Mouse (Mus musculus) heart, postnatal 0 days (tissue): ENCODE data around the gene Tat. TPM values are rescaled to one million over a fixed set of nuclear protein-coding genes. Genes with fewer than 3 reads are reported as not detected.

Experiments
- ATAC-seq: fragments of 200-750 bp; cut with Nextera tagmentation; 2 replicates; pipeline ENCODE4 v1.8.0; 2017; ENCODE audit warnings: low read depth, moderate number of reproducible peaks, moderate library complexity; ENCODE audit not compliant: insufficient read depth
- DNase-seq: peaks from one replicate; pipeline ENCODE4 v3.0.0-alpha.2; 2016; ENCODE audit warnings: low spot score
- H3K27ac ChIP-seq: fragments of 300-500 bp; sonication (generic); 2 replicates; pipeline ENCODE4 v1.5.1; 2014; ENCODE audit warnings: low read depth, mild to moderate bottlenecking
- H3K27me3 ChIP-seq: fragments of 300-500 bp; sonication (generic); 2 replicates; pipeline ENCODE4 v1.6.1; 2014; ENCODE audit warnings: low read length, mixed read lengths; ENCODE audit not compliant: control insufficient read depth, insufficient read depth
- H3K36me3 ChIP-seq: fragments of 300-500 bp; sonication (generic); replicated peaks from 2 replicates; pipeline ENCODE4 v1.6.1; 2014; ENCODE audit warnings: low read length, mixed read lengths; ENCODE audit not compliant: control insufficient read depth, insufficient read depth
- H3K4me1 ChIP-seq: fragments of 300-500 bp; sonication (generic); 2 replicates; pipeline ENCODE4 v1.6.1; 2014; ENCODE audit warnings: antibody characterized with exemption; ENCODE audit not compliant: control insufficient read depth, insufficient read depth
- H3K4me2 ChIP-seq: fragments of 300-500 bp; sonication (generic); 2 replicates; pipeline ENCODE4 v1.6.1; 2014; ENCODE audit warnings: low read depth, mild to moderate bottlenecking, low read length, moderate library complexity
- H3K4me3 ChIP-seq: fragments of 300-500 bp; sonication (generic); 2 replicates; pipeline ENCODE4 v1.5.1; 2014; ENCODE audit warnings: low read depth, low read length
- H3K9ac ChIP-seq: fragments of 300-500 bp; sonication (generic); replicated peaks from 2 replicates; pipeline ENCODE4 v1.6.1; 2014; ENCODE audit warnings: low read depth, low read length, mixed read lengths
- H3K9me3 ChIP-seq: fragments of 300-500 bp; sonication (generic); replicated peaks from 2 replicates; pipeline ENCODE4 v1.6.1; 2016; ENCODE audit warnings: low read length; ENCODE audit not compliant: control insufficient read depth
- CTCF ChIP-seq: IDR thresholded peaks from 2 replicates; pipeline ENCODE4 v1.5.1; 2016; ENCODE audit warnings: antibody characterized with exemption, control low read depth, low read depth
- EP300 ChIP-seq: IDR thresholded peaks from 2 replicates; pipeline ENCODE4 v1.6.1; 2016; ENCODE audit warnings: antibody characterized with exemption, low read depth
- WGBS: fragments of 180-500 bp; shearing (Covaris S2); extraction: QIAGEN DNeasy Blood & Tissue Kit; methylation state at CpG from one replicate; pipeline ENCODE4 v1.1.7; 2014; 5-methylcytosine and 5-hydroxymethylcytosine counted together
- polyA plus RNA-seq: library from polyadenylated mRNA; unstranded; fragments of >200 nt; fragmentation: Nextera tagmentation; extraction: Ambion mirVana; gene quantifications from 2 replicates; pipeline ENCODE4 v1.2.1, GENCODE M21; 2015
- total RNA-seq: library from RNA; depleted of rRNA; stranded (reverse); fragments of >200 nt; gene quantifications from 2 replicates; pipeline ENCODE4 v1.2.3, GENCODE M21; 2014; ENCODE audit warnings: low replicate concordance; rRNA removed

Gene Tat
- total and polyA plus RNA-seq, 2 experiments from 2014 or later: 0.26 to 2.9 TPM

- no peak overlapping the region for H3K4me3 ChIP-seq
- H3K36me3 ChIP-seq: no peaks in the 10 kb centered on the region
- H3K9ac ChIP-seq: no peak overlapping the region
- DNase-seq (peak; percentile 11), ATAC-seq (no peak)
- H3K27me3 ChIP-seq: no peaks in the 10 kb centered on the region
- WGBS: 44% methylated on average over 4 of the region's 4 CpGs
- H3K9me3 ChIP-seq: no peaks in the 10 kb centered on the region
- TF ChIP-seq CTCF (no peak), EP300 (no peak)
- H3K4me1 ChIP-seq: peaks cover 17% of the 10 kb centered on the region; the same call in 1 of the 2 replicates
- H3K27ac ChIP-seq: no peak overlapping the region; the same call in 1 of the 2 replicates
- no peak overlapping the region for H3K4me2 ChIP-seq
These were observed 44.1 kb downstream of the Tat start for GRCm38 (mm10) chr8:110034331-110034730.

- TF ChIP-seq EP300 (no peak), CTCF (no peak)
- no peaks in the 10 kb centered on the region for H3K27me3 ChIP-seq
- no peak overlapping the region for H3K27ac ChIP-seq
- no peaks in the 10 kb centered on the region for H3K36me3 ChIP-seq
- no peak for ATAC-seq
- 31% methylated on average over 2 of the region's 2 CpGs for WGBS
- no peak overlapping the region for H3K9ac ChIP-seq
- H3K4me3 ChIP-seq: no peak overlapping the region
- H3K4me2 ChIP-seq: no peak overlapping the region
- no peaks in the 10 kb centered on the region for H3K9me3 ChIP-seq
- DNase-seq: no peak
- peaks cover 17% of the 10 kb centered on the region; the same call in 1 of the 2 replicates for H3K4me1 ChIP-seq
These were observed 45.9 kb downstream of the Tat start for GRCm38 (mm10) chr8:110036156-110036555.

GRCm38 (mm10) chr8:110039216-110039615, 49.0 kb downstream of the Tat start:
- no peak for ATAC-seq
- Histone ChIP-seq H3K27me3 (no peaks in the 10 kb centered on the region), H3K4me2 (no peak overlapping the region), H3K27ac (no peak overlapping the region), H3K4me3 (no peak overlapping the region), H3K9me3 (no peaks in the 10 kb centered on the region), H3K36me3 (no peaks in the 10 kb centered on the region), H3K9ac (no peak overlapping the region), H3K4me1 (peaks cover 15% of the 10 kb centered on the region; the same call in 1 of the 2 replicates)
- TF ChIP-seq EP300: no peak
- TF ChIP-seq CTCF: no peak
- 47% methylated on average over 7 of the region's 7 CpGs for WGBS
- no peak for DNase-seq

DNA sequence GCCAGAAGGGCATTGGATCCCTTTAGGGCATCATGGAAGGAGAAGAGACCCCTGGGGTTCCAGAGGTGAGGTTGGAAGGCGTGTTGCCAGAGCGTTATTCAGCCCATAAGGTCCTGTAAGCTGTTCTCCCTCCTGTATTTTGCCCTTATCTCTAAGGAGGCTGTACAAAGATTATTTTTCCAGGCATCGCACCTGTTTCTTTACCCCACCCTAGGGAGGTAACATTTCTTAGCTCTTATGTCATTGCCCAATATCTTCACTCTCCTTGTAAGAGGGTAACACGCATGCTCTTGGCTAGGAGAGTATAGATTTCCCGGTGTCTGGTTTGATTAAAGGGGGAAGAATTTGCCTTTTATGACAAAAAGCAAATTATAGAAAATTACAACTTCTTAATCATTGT, 49.4 kb downstream of the Tat start, which contains the start of gene Chst4:
TSS of gene Chst4 (minus strand) at position 82 of the 400 bp plus-strand sequence.
- Histone ChIP-seq H3K9ac (no peak within 1 kb of the TSS), H3K4me1 (peaks cover 11% of the 10 kb centered on the region; the same call in 1 of the 2 replicates), H3K9me3 (no peaks in the 10 kb centered on the region), H3K4me3 (no peak within 1 kb of the TSS), H3K4me2 (no peak within 1 kb of the TSS), H3K27me3 (no peaks in the 10 kb centered on the region), H3K36me3 (no peaks in the 10 kb centered on the region), H3K27ac (no peak within 1 kb of the TSS)
- DNase-seq: no peak
- no peak for ATAC-seq
- WGBS: 71% methylated on average over 5 of the region's 5 CpGs
- no peak for TF ChIP-seq CTCF
- no peak for TF ChIP-seq EP300

DNA sequence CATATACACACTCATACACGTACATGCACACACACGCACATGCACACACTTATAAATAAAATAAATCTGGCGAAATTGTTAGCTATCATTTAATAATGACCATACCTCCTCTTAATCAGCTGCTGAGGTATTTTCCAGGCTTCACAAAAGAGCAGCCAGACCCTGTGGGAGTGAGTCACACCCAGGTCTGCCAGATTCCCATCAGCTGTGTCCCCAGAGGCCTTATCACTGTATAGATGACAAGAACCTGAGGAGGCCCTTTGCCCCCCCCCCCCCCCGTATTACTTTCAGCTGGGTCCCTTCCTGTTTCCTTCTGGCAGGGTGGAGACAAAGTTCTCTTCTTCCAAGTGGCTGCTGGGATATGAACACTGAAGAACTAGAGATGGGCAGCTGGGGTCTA, 50.3 kb downstream of the Tat start:
- no peaks in the 10 kb centered on the region for H3K36me3 ChIP-seq
- H3K4me1 ChIP-seq: peaks cover 11% of the 10 kb centered on the region; the same call in 1 of the 2 replicates
- no peak overlapping the region for H3K4me2 ChIP-seq
- no peaks in the 10 kb centered on the region for H3K9me3 ChIP-seq
- no peak for ATAC-seq
- 38% methylated on average over 4 of the region's 4 CpGs for WGBS
- H3K27me3 ChIP-seq: no peaks in the 10 kb centered on the region
- TF ChIP-seq EP300 (no peak), CTCF (no peak)
- H3K4me3 ChIP-seq: no peak overlapping the region
- DNase-seq: no peak
- H3K27ac ChIP-seq: no peak overlapping the region
- no peak overlapping the region for H3K9ac ChIP-seq

Other genes with a start within 250 kb of the Tat start
- 23.7 and 24.6 TPM in 2 replicates for gene Ap1g1, start 211.9 kb upstream of the Tat start, total RNA-seq
- 13.5 and 14.4 TPM in 2 replicates for gene Ap1g1, start 211.9 kb upstream of the Tat start, polyA plus RNA-seq
- 2.2 and 2.3 TPM in 2 replicates for gene Phlpp2, start 121.9 kb upstream of the Tat start, total RNA-seq
- 0.67 and 0.80 TPM in 2 replicates for gene Phlpp2, start 121.9 kb upstream of the Tat start, polyA plus RNA-seq
- gene Marveld3, start 28.2 kb upstream of the Tat start, total RNA-seq: 0.19 and 1.9 TPM in 2 replicates
- gene Marveld3, start 28.2 kb upstream of the Tat start, polyA plus RNA-seq: 0.36 TPM in 2 replicates
- 1.9 and 5.5 TPM in 2 replicates for gene Chst4, start 49.3 kb downstream of the Tat start, total RNA-seq
- gene Chst4, start 49.3 kb downstream of the Tat start, polyA plus RNA-seq: 2.0 and 2.3 TPM in 2 replicates
- 4.0 and 4.2 TPM in 2 replicates for gene Zfp612, start 89.3 kb downstream of the Tat start, total RNA-seq
- 5.3 and 5.9 TPM in 2 replicates for gene Zfp612, start 89.3 kb downstream of the Tat start, polyA plus RNA-seq
- not detected in 2 replicates for gene Gm21964, start 110.8 kb downstream of the Tat start, total RNA-seq
- gene Gm21964, start 110.8 kb downstream of the Tat start, polyA plus RNA-seq: not detected in 2 replicates
- not detected in 2 replicates for gene Gm17720, start 112.3 kb downstream of the Tat start, total RNA-seq
- gene Gm17720, start 112.3 kb downstream of the Tat start, polyA plus RNA-seq: not detected in 2 replicates
- not detected in 2 replicates for gene Calb2, start 177.8 kb downstream of the Tat start, total RNA-seq
- gene Calb2, start 177.8 kb downstream of the Tat start, polyA plus RNA-seq: 0.11 and 0.18 TPM in 2 replicates
- 6.9 and 12.1 TPM in 2 replicates for gene Cmtr2, start 225.2 kb downstream of the Tat start, total RNA-seq
- 3.0 and 3.1 TPM in 2 replicates for gene Cmtr2, start 225.2 kb downstream of the Tat start, polyA plus RNA-seq